Mouse (Mus musculus) skeletal muscle tissue, postnatal 0 days (tissue): ENCODE measurements around the gene Fam205a2. TPM values are rescaled to one million over a fixed set of nuclear protein-coding genes. Genes with fewer than 3 reads are reported as not detected.

Experiments used
- polyA plus RNA-seq: library from polyadenylated mRNA; unstranded; fragments of >200 nt; fragmentation: Nextera tagmentation; extraction: Ambion mirVana; gene quantifications from 2 replicates; pipeline ENCODE4 v1.2.1, GENCODE M21; 2015

Gene Fam205a2
- polyA plus RNA-seq = not detected in 2 replicates

DNA sequence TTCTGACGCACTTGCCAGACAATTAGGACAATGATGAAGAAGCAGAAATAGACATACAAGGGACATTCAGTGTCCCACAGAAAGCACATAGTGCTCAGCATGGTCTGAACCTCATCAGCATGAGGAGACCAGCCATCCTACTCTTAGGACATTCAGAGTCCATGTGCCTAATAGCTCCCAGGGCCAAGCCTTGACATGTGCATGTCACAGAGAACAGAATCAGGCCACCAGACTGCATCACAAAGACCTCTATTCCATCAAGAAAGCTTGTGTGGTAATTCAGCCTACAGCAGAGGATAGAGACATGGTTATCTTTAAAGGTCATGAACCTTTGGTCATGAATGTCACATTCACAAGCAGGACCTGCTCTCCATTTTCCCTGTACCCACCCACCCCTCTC lies at the start of gene Fam205a2:
TSS of gene Fam205a2 (minus strand) at position 101 of the 400 bp plus-strand sequence.

Other genes with a start within 250 kb of the Fam205a2 start
- not detected in 2 replicates for gene Gm21953, start 233.9 kb downstream of the Fam205a2 start, polyA plus RNA-seq
- not detected in 2 replicates for gene Fam205a3, start 209.8 kb downstream of the Fam205a2 start, polyA plus RNA-seq
- gene Gm21586, start 88.8 kb downstream of the Fam205a2 start, polyA plus RNA-seq = not detected in 2 replicates
- not detected in 2 replicates for gene Gm2163, start 61.4 kb downstream of the Fam205a2 start, polyA plus RNA-seq
- not detected in 2 replicates for gene Gm10591, start 84.0 kb upstream of the Fam205a2 start, polyA plus RNA-seq
- 1.3 TPM in 1 of 2 replicates, not detected in the other for gene Gm2564, start 101.5 kb upstream of the Fam205a2 start, polyA plus RNA-seq
- gene Ccl27b, start 127.1 kb upstream of the Fam205a2 start, polyA plus RNA-seq = not detected in 2 replicates
- not detected in 2 replicates for gene Il11ra2, start 133.7 kb upstream of the Fam205a2 start, polyA plus RNA-seq
- gene 4930578G10Rik, start 207.4 kb upstream of the Fam205a2 start, polyA plus RNA-seq = not detected in 2 replicates
- gene Ccl19, start 228.4 kb upstream of the Fam205a2 start, polyA plus RNA-seq = 0.32 and 0.60 TPM in 2 replicates
- gene Ccl21a, start 245.8 kb upstream of the Fam205a2 start, polyA plus RNA-seq = 10.1 and 10.8 TPM in 2 replicates